Mouse (Mus musculus): ENCODE data around the gene Dtnb. TPM values are rescaled to one million over a fixed set of nuclear protein-coding genes. Genes with fewer than 3 reads are reported as not detected.

Gene Dtnb
- polyA plus RNA-seq, 1 experiment from 2014 or later = 44.8 TPM

GRCm38 (mm10) chr12:3574670-3575069 lies 2.5 kb downstream of the Dtnb start:
- Histone ChIP-seq H3K9ac (no peak overlapping the region), H3K9me3 (no peaks in the 10 kb centered on the region), H3K36me3 (no peaks in the 10 kb centered on the region), H3K27me3 (no peaks in the 10 kb centered on the region), H3K4me3 (no peak overlapping the region), H3K4me2 (no peak overlapping the region), H3K27ac (replicated peaks) (no peak overlapping the region), H3K4me1 (replicated peaks) (peaks cover 15% of the 10 kb centered on the region)
- 88% methylated on average over 4 of the region's 4 CpGs for WGBS
- no peak for ATAC-seq (ENCODE audit: low read depth)

- H3K4me2 ChIP-seq = no peak overlapping the region
- H3K36me3 ChIP-seq = no peaks in the 10 kb centered on the region
- 0 out of 2 replicates have a peak, but pooled peaks cover 4% of the 10 kb centered on the region for H3K4me1 ChIP-seq (replicated peaks)
- no peak overlapping the region for H3K4me3 ChIP-seq
- H3K27ac ChIP-seq (replicated peaks) = no peak overlapping the region
- ATAC-seq (ENCODE audit: low read depth) = no peak
- H3K27me3 ChIP-seq = no peaks in the 10 kb centered on the region
- H3K9ac ChIP-seq = no peak overlapping the region
- no peaks in the 10 kb centered on the region for H3K9me3 ChIP-seq
- 83% methylated on average over 2 of the region's 2 CpGs for WGBS
Observed at GRCm38 (mm10) chr12:3579958-3580530, 7.9 kb downstream of the Dtnb start.

- Histone ChIP-seq H3K4me2 (no peak overlapping the region), H3K4me3 (no peak overlapping the region), H3K9ac (no peak overlapping the region), H3K4me1 (replicated peaks) (peaks cover 7% of the 10 kb centered on the region; the same call in 1 of the 2 replicates), H3K27ac (replicated peaks) (no peak overlapping the region), H3K36me3 (no peaks in the 10 kb centered on the region), H3K9me3 (no peaks in the 10 kb centered on the region), H3K27me3 (no peaks in the 10 kb centered on the region)
- WGBS = 92% methylated on average over 4 of the region's 4 CpGs
- ATAC-seq (ENCODE audit: low read depth) = no peak
Observed at GRCm38 (mm10) chr12:3582604-3583003, 10.4 kb downstream of the Dtnb start.

- Histone ChIP-seq H3K9ac (no peak overlapping the region), H3K27me3 (no peaks in the 10 kb centered on the region), H3K9me3 (no peaks in the 10 kb centered on the region), H3K4me2 (no peak overlapping the region), H3K4me3 (no peak overlapping the region), H3K4me1 (replicated peaks) (peaks cover 7% of the 10 kb centered on the region; the same call in 1 of the 2 replicates), H3K36me3 (peaks cover 12% of the 10 kb centered on the region), H3K27ac (replicated peaks) (no peak overlapping the region)
- 74% methylated on average over 4 of the region's 4 CpGs for WGBS
- ATAC-seq (ENCODE audit: low read depth) = no peak
Observed at GRCm38 (mm10) chr12:3585525-3585924, 13.3 kb downstream of the Dtnb start.

GRCm38 (mm10) chr12:3587010-3587409 lies 14.8 kb downstream of the Dtnb start:
- 87% methylated on average over 1 of the region's 1 CpGs for WGBS
- H3K4me2 ChIP-seq = no peak overlapping the region
- no peak for ATAC-seq (ENCODE audit: low read depth)

GRCm38 (mm10) chr12:3590039-3590438 lies 17.9 kb downstream of the Dtnb start:
- H3K27me3 ChIP-seq = no peaks in the 10 kb centered on the region
- H3K4me1 ChIP-seq (replicated peaks) = peaks cover 7% of the 10 kb centered on the region; the same call in 1 of the 2 replicates
- no peak for ATAC-seq (ENCODE audit: low read depth)
- no peak overlapping the region for H3K4me2 ChIP-seq
- no peak overlapping the region for H3K4me3 ChIP-seq
- WGBS = 97% methylated on average over 9 of the region's 9 CpGs
- H3K9me3 ChIP-seq = no peaks in the 10 kb centered on the region
- H3K27ac ChIP-seq (replicated peaks) = no peak overlapping the region
- H3K36me3 ChIP-seq = peaks cover 36% of the 10 kb centered on the region
- H3K9ac ChIP-seq = no peak overlapping the region

More at GRCm38 (mm10) chr12:3587010-3587409, 14.8 kb downstream of the Dtnb start:
- Histone ChIP-seq H3K27me3 (no peaks in the 10 kb centered on the region), H3K9ac (no peak overlapping the region), H3K27ac (replicated peaks) (no peak overlapping the region), H3K36me3 (peaks cover 23% of the 10 kb centered on the region), H3K4me3 (no peak overlapping the region), H3K9me3 (no peaks in the 10 kb centered on the region), H3K4me1 (replicated peaks) (peaks cover 7% of the 10 kb centered on the region; the same call in 1 of the 2 replicates)

- peaks cover 38% of the 10 kb centered on the region for H3K36me3 ChIP-seq
- H3K27me3 ChIP-seq = no peaks in the 10 kb centered on the region
- no peaks in the 10 kb centered on the region for H3K9me3 ChIP-seq
- ATAC-seq (ENCODE audit: low read depth) = no peak
- H3K4me3 ChIP-seq = no peak overlapping the region
- no peak overlapping the region for H3K9ac ChIP-seq
- no peaks in the 10 kb centered on the region for H3K4me1 ChIP-seq (replicated peaks)
- H3K27ac ChIP-seq (replicated peaks) = no peak overlapping the region
- H3K4me2 ChIP-seq = no peak overlapping the region
- WGBS = 79% methylated on average over 10 of the region's 10 CpGs
Observed at GRCm38 (mm10) chr12:3591595-3591994, 19.4 kb downstream of the Dtnb start.

GRCm38 (mm10) chr12:3602786-3603185 lies 30.6 kb downstream of the Dtnb start:
- no peaks in the 10 kb centered on the region for H3K27me3 ChIP-seq
- H3K9ac ChIP-seq = no peak overlapping the region
- no peak overlapping the region for H3K27ac ChIP-seq (replicated peaks)
- peaks cover 21% of the 10 kb centered on the region for H3K36me3 ChIP-seq
- 98% methylated on average over 4 of the region's 4 CpGs for WGBS
- H3K4me2 ChIP-seq = no peak overlapping the region
- H3K9me3 ChIP-seq = no peaks in the 10 kb centered on the region
- H3K4me3 ChIP-seq = no peak overlapping the region
- no peaks in the 10 kb centered on the region for H3K4me1 ChIP-seq (replicated peaks)
- no peak for ATAC-seq (ENCODE audit: low read depth)

GRCm38 (mm10) chr12:3606202-3606601 lies 34.0 kb downstream of the Dtnb start:
- Histone ChIP-seq H3K9ac (no peak overlapping the region), H3K4me1 (replicated peaks) (no peaks in the 10 kb centered on the region), H3K27me3 (no peaks in the 10 kb centered on the region), H3K36me3 (no peaks in the 10 kb centered on the region), H3K9me3 (no peaks in the 10 kb centered on the region), H3K4me3 (no peak overlapping the region), H3K27ac (replicated peaks) (no peak overlapping the region), H3K4me2 (no peak overlapping the region)
- WGBS = 86% methylated on average over 7 of the region's 7 CpGs
- ATAC-seq (ENCODE audit: low read depth) = no peak

GRCm38 (mm10) chr12:3609747-3610146 lies 37.6 kb downstream of the Dtnb start:
- Histone ChIP-seq H3K27ac (replicated peaks) (no peak overlapping the region), H3K4me1 (replicated peaks) (no peaks in the 10 kb centered on the region), H3K9ac (no peak overlapping the region), H3K36me3 (peaks cover 9% of the 10 kb centered on the region; the same call in 1 of the 2 replicates), H3K4me2 (no peak overlapping the region), H3K27me3 (no peaks in the 10 kb centered on the region), H3K9me3 (no peaks in the 10 kb centered on the region), H3K4me3 (no peak overlapping the region)
- ATAC-seq (ENCODE audit: low read depth) = no peak

- Histone ChIP-seq H3K27me3 (no peaks in the 10 kb centered on the region), H3K4me1 (replicated peaks) (no peaks in the 10 kb centered on the region), H3K27ac (replicated peaks) (no peak overlapping the region), H3K9me3 (no peaks in the 10 kb centered on the region), H3K4me2 (no peak overlapping the region), H3K4me3 (no peak overlapping the region), H3K36me3 (peaks cover 17% of the 10 kb centered on the region; the same call in 1 of the 2 replicates), H3K9ac (no peak overlapping the region)
- WGBS = 84% methylated on average over 7 of the region's 7 CpGs
- ATAC-seq (ENCODE audit: low read depth) = no peak
Observed at GRCm38 (mm10) chr12:3611871-3612270, 39.7 kb downstream of the Dtnb start.

GRCm38 (mm10) chr12:3615041-3615440 lies 42.9 kb downstream of the Dtnb start:
- WGBS = 97% methylated on average over 8 of the region's 8 CpGs

More at GRCm38 (mm10) chr12:3615041-3615440, 42.9 kb downstream of the Dtnb start:
- no peaks in the 10 kb centered on the region for H3K9me3 ChIP-seq
- H3K4me3 ChIP-seq = no peak overlapping the region
- H3K9ac ChIP-seq = no peak overlapping the region
- H3K4me2 ChIP-seq = no peak overlapping the region
- ATAC-seq (ENCODE audit: low read depth) = no peak
- H3K4me1 ChIP-seq (replicated peaks) = no peaks in the 10 kb centered on the region
- no peak overlapping the region for H3K27ac ChIP-seq (replicated peaks)
- H3K27me3 ChIP-seq = no peaks in the 10 kb centered on the region
- peaks cover 17% of the 10 kb centered on the region; the same call in 1 of the 2 replicates for H3K36me3 ChIP-seq
